Mouse (Mus musculus): Measurements from ENCODE around the gene Trappc12. TPM values are rescaled to one million over a fixed set of nuclear protein-coding genes. Genes with fewer than 3 reads are reported as not detected.

Gene Trappc12
- polyA plus RNA-seq (2016; fragmentation: Nextera tagmentation; extraction: Ambion mirVana) = 31.6 and 34.0 TPM in 2 replicates

DNA sequence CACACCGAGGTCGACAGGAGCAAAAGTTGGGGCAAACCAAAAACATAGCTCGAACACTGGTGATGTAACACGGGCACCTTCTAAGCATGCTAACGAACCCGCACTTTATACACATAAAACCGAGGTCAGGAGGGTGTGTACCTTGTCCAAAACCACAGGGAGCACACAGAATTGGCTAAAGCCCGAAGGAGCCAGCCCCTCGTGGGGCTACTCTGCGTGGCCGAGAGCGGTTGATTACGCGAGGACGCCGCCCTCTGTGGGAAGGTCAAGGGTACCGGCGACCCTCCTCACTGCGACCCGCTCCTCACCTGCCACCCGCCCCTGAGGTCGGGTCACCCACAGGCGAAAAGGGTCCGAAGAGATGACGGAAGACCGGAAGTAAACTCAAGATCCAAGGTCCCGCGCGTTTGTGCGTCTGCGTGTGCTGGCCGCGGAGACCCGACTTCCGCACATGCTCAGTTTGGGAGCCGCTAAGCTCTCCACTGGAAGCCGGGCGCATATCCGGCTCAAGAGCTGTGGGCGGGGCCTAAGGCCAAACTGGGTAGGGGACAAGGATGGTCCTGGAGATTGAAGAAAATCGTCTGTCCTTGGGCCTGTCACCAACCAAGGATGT lies at the start of gene Trappc12:
Gene Trappc12 (minus strand): TSS at position 452 of the 613 bp plus-strand sequence.
- Histone ChIP-seq H3K9me3 (no peaks in the 10 kb centered on the region), H3K27me3 (ENCODE audit: insufficient read depth, poor library complexity, severe bottlenecking) (no peaks in the 10 kb centered on the region), H3K4me3 (peak within 1 kb of the TSS; percentile 87), H3K4me1 (peaks cover 34% of the 10 kb centered on the region), H3K36me3 (peaks cover 22% of the 10 kb centered on the region), H3K27ac (peak within 1 kb of the TSS; percentile 91)
- under 1% methylated on average over 41 of the region's 41 CpGs for WGBS
- peak; percentile 96 for DNase-seq (ENCODE audit: low spot score)

DNA sequence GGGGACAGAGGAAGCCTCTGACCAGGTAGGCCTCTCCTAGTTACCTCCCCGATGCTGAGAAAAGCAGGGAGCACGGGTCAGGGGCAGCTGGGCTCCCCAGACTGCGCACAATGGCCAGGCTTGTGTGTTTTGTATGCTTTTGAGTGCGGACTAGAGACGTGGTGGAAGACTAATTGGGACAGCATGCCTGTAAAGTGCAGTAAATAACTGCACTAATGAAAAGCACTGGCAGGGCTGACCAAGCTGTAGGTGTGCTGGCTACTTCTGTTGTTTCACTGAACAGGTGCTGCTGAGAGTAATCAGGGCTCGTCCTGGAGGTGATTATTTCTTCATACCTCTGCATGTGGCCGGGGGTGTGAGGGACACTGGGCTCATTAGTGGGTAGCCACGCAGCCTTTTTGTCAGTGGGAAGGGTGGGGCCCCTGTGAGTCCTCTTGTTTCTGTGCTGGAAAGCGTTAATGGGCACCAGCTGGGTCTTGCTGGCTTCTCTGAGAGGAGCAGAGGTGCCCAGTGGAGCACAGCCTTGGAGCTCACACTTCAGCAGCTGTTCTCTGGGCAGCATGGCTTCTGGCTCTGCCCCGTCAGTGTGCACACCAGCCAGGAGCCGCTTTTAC lies 49.6 kb upstream of the Trappc12 start:
- Histone ChIP-seq H3K4me1 (peaks cover 14% of the 10 kb centered on the region), H3K27me3 (ENCODE audit: insufficient read depth, poor library complexity, severe bottlenecking) (no peaks in the 10 kb centered on the region), H3K9me3 (no peaks in the 10 kb centered on the region), H3K36me3 (peaks cover 2% of the 10 kb centered on the region; the same call in 1 of the 2 replicates), H3K27ac (peak overlapping the region; percentile 42; the same call in 1 of the 2 replicates), H3K4me3 (no peak overlapping the region)
- no peak for DNase-seq (ENCODE audit: low spot score)
- WGBS = 74% methylated on average over 11 of the region's 11 CpGs

- peaks cover 7% of the 10 kb centered on the region for H3K4me1 ChIP-seq
- no peak overlapping the region for H3K27ac ChIP-seq
- no peaks in the 10 kb centered on the region for H3K27me3 ChIP-seq (ENCODE audit: insufficient read depth, poor library complexity, severe bottlenecking)
- H3K36me3 ChIP-seq = peaks cover 2% of the 10 kb centered on the region; the same call in 1 of the 2 replicates
- H3K4me3 ChIP-seq = no peak overlapping the region
- H3K9me3 ChIP-seq = no peaks in the 10 kb centered on the region
- no peak for DNase-seq (ENCODE audit: low spot score)
These were observed 46.7 kb upstream of the Trappc12 start for GRCm38 (mm10) chr12:28796881-28797420.

DNA sequence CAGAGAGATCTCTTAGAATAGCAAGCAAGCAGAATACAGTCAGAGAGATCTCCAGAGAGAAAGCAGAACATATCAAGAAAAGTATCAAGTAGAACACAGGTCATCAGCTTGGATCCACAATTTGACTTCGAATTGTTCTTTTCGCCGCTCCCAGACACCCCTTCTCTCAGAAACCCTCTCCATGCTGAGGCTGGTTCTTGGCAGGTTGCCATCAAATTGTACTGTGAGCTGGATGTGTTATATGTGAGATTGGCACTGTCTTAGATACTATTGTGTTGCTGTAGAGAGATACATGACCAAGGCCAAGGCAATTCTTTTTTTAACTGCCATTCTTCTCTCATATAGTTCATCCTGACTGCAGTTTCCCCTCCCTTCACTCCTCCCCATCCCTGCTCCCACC lies 44.8 kb upstream of the Trappc12 start:
- Histone ChIP-seq H3K4me3 (no peak overlapping the region), H3K36me3 (peaks cover 2% of the 10 kb centered on the region; the same call in 1 of the 2 replicates), H3K27me3 (ENCODE audit: insufficient read depth, poor library complexity, severe bottlenecking) (no peaks in the 10 kb centered on the region), H3K27ac (no peak overlapping the region), H3K4me1 (peaks cover 2% of the 10 kb centered on the region; the same call in 1 of the 2 replicates), H3K9me3 (no peaks in the 10 kb centered on the region)
- DNase-seq (ENCODE audit: low spot score) = no peak
- WGBS = 91% methylated on average over 3 of the region's 3 CpGs

DNA sequence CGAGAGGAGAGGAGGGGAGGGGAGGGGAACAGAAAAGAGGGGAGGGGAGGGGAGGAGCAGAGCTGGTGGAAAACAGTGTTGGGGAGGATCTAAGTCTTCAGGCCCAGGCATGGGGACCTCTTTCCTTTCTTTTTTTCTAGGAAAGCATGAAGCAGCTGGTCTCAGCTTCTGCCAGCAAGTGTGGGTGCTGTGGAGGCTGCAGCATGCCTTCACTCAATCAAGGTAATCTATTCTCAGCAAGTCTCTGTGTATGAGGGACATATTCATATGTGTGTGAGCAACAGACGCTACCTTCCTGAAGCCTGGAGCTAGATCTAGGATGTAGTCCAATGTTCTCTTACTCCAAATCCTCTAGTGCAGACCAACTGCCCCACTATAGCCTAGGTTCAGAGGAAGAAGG lies 43.4 kb upstream of the Trappc12 start:
- no peak for DNase-seq (ENCODE audit: low spot score)
- no peaks in the 10 kb centered on the region for H3K9me3 ChIP-seq
- WGBS = 74% methylated on average over 2 of the region's 2 CpGs
- H3K4me1 ChIP-seq = no peaks in the 10 kb centered on the region
- no peak overlapping the region for H3K4me3 ChIP-seq
- peaks cover 2% of the 10 kb centered on the region; the same call in 1 of the 2 replicates for H3K36me3 ChIP-seq
- H3K27ac ChIP-seq = no peak overlapping the region
- H3K27me3 ChIP-seq (ENCODE audit: insufficient read depth, poor library complexity, severe bottlenecking) = no peaks in the 10 kb centered on the region

GRCm38 (mm10) chr12:28792613-28793012 lies 42.3 kb upstream of the Trappc12 start:
- 87% methylated on average over 3 of the region's 3 CpGs for WGBS

DNA sequence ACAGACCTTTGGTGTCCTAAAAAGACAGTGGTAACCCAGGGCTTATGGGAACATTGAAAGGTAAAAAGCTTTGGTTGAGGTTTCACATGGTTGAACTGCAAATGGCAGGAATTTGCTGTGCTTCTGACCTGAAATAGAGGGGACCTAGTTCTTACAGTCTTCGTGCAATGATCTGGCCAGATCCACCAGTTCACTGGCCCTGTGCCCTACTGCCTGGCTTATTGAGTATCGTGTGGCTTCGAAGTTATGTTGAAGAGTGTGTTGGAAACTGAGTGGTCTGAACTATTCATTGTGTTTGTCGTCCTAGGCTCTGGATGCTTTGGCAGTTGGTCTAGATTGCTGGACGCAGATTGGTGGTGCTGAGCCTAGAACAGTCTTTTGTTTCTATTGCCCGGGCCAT lies 36.0 kb upstream of the Trappc12 start:
- Histone ChIP-seq H3K4me1 (peaks cover 32% of the 10 kb centered on the region), H3K27ac (no peak overlapping the region), H3K4me3 (no peak overlapping the region), H3K27me3 (ENCODE audit: insufficient read depth, poor library complexity, severe bottlenecking) (no peaks in the 10 kb centered on the region), H3K36me3 (no peaks in the 10 kb centered on the region), H3K9me3 (no peaks in the 10 kb centered on the region)
- no peak for DNase-seq (ENCODE audit: low spot score)
- WGBS = 91% methylated on average over 6 of the region's 6 CpGs

More at GRCm38 (mm10) chr12:28792613-28793012, 42.3 kb upstream of the Trappc12 start:
- Histone ChIP-seq H3K9me3 (no peaks in the 10 kb centered on the region), H3K27ac (no peak overlapping the region), H3K4me3 (no peak overlapping the region), H3K36me3 (no peaks in the 10 kb centered on the region), H3K4me1 (peaks cover 1% of the 10 kb centered on the region; the same call in 1 of the 2 replicates), H3K27me3 (ENCODE audit: insufficient read depth, poor library complexity, severe bottlenecking) (no peaks in the 10 kb centered on the region)
- no peak for DNase-seq (ENCODE audit: low spot score)

- Histone ChIP-seq H3K4me3 (no peak overlapping the region), H3K36me3 (no peaks in the 10 kb centered on the region), H3K27ac (no peak overlapping the region), H3K4me1 (peaks cover 34% of the 10 kb centered on the region), H3K27me3 (ENCODE audit: insufficient read depth, poor library complexity, severe bottlenecking) (no peaks in the 10 kb centered on the region), H3K9me3 (no peaks in the 10 kb centered on the region)
- no peak for DNase-seq (ENCODE audit: low spot score)
- WGBS = 13% methylated on average over 1 of the region's 1 CpGs
These were observed 35.0 kb upstream of the Trappc12 start for GRCm38 (mm10) chr12:28785299-28785698.

GRCm38 (mm10) chr12:28784864-28785263 lies 34.6 kb upstream of the Trappc12 start:
- Histone ChIP-seq H3K27me3 (ENCODE audit: insufficient read depth, poor library complexity, severe bottlenecking) (no peaks in the 10 kb centered on the region), H3K36me3 (no peaks in the 10 kb centered on the region), H3K27ac (no peak overlapping the region), H3K4me1 (peaks cover 34% of the 10 kb centered on the region), H3K9me3 (no peaks in the 10 kb centered on the region), H3K4me3 (no peak overlapping the region)
- DNase-seq (ENCODE audit: low spot score) = no peak
- WGBS = 58% methylated on average over 8 of the region's 8 CpGs

- H3K36me3 ChIP-seq = no peaks in the 10 kb centered on the region
- no peak overlapping the region for H3K27ac ChIP-seq
- no peak overlapping the region for H3K4me3 ChIP-seq
- no peak for DNase-seq (ENCODE audit: low spot score)
- H3K4me1 ChIP-seq = peaks cover 34% of the 10 kb centered on the region
- no peaks in the 10 kb centered on the region for H3K9me3 ChIP-seq
- no peaks in the 10 kb centered on the region for H3K27me3 ChIP-seq (ENCODE audit: insufficient read depth, poor library complexity, severe bottlenecking)
- WGBS = 31% methylated on average over 4 of the region's 4 CpGs
These were observed 34.1 kb upstream of the Trappc12 start for GRCm38 (mm10) chr12:28784355-28784754.

GRCm38 (mm10) chr12:28782637-28783036 lies 32.4 kb upstream of the Trappc12 start:
- no peaks in the 10 kb centered on the region for H3K36me3 ChIP-seq
- no peak overlapping the region for H3K27ac ChIP-seq
- no peaks in the 10 kb centered on the region for H3K9me3 ChIP-seq
- no peak overlapping the region for H3K4me3 ChIP-seq
- 91% methylated on average over 3 of the region's 3 CpGs for WGBS
- no peaks in the 10 kb centered on the region for H3K27me3 ChIP-seq (ENCODE audit: insufficient read depth, poor library complexity, severe bottlenecking)
- peaks cover 36% of the 10 kb centered on the region for H3K4me1 ChIP-seq
- no peak for DNase-seq (ENCODE audit: low spot score)

- no peaks in the 10 kb centered on the region for H3K36me3 ChIP-seq
- DNase-seq (ENCODE audit: low spot score) = no peak
- peaks cover 20% of the 10 kb centered on the region for H3K4me1 ChIP-seq
- 91% methylated on average over 7 of the region's 7 CpGs for WGBS
- H3K27me3 ChIP-seq (ENCODE audit: insufficient read depth, poor library complexity, severe bottlenecking) = no peaks in the 10 kb centered on the region
- H3K27ac ChIP-seq = no peak overlapping the region
- no peaks in the 10 kb centered on the region for H3K9me3 ChIP-seq
- H3K4me3 ChIP-seq = no peak overlapping the region
These were observed 29.9 kb upstream of the Trappc12 start for GRCm38 (mm10) chr12:28780180-28780579.

- Histone ChIP-seq H3K9me3 (no peaks in the 10 kb centered on the region), H3K4me1 (peaks cover 9% of the 10 kb centered on the region; the same call in 1 of the 2 replicates), H3K4me3 (no peak overlapping the region), H3K27me3 (ENCODE audit: insufficient read depth, poor library complexity, severe bottlenecking) (no peaks in the 10 kb centered on the region), H3K36me3 (no peaks in the 10 kb centered on the region), H3K27ac (no peak overlapping the region)
- no peak for DNase-seq (ENCODE audit: low spot score)
- 88% methylated on average over 6 of the region's 6 CpGs for WGBS
These were observed 25.4 kb upstream of the Trappc12 start for GRCm38 (mm10) chr12:28775627-28776026.
